Mouse (Mus musculus) liver, embryonic 14.5 days (tissue): Measurements from ENCODE around the gene Mbtps1.

ENCODE experiments used
- CTCF ChIP-seq: IDR thresholded peaks from 2 replicates; pipeline ENCODE4 v1.5.1; 2016; ENCODE audit warnings: antibody characterized with exemption, low read depth, control low read depth
- EP300 ChIP-seq: IDR thresholded peaks from 2 replicates; pipeline ENCODE4 v1.6.1; 2016; ENCODE audit warnings: antibody characterized with exemption, low read depth

- TF ChIP-seq EP300 (peak; percentile 53), CTCF (no peak)
These were observed 22.1 kb upstream of the Mbtps1 start for GRCm38 (mm10) chr8:119580441-119581161.
